Mouse (Mus musculus) heart, embryonic 14.5 days (tissue): Measurements from ENCODE around the gene Hrk. TPM values are rescaled to one million over a fixed set of nuclear protein-coding genes. Genes with fewer than 3 reads are reported as not detected.

Source experiments
- ATAC-seq: fragments of 200-750 bp; cut with Nextera tagmentation; 2 replicates; pipeline ENCODE4 v1.8.0; 2017; ENCODE audit warnings: low read depth, moderate TSS enrichment; ENCODE audit not compliant: insufficient number of reproducible peaks, insufficient read depth, low FRiP score
- H3K27ac ChIP-seq, 2 experiments: fragments of 200-500 bp in 1 of 2; fragments of 300-500 bp in 1 of 2; sonication (generic) in 1 of 2; replicated peaks in 1 of 2; 2 replicates each; pipeline ENCODE4 v1.5.1; 2012 to 2014; ENCODE audit warnings: low read depth in 2 of 2, low read length in 2 of 2, control low read depth in 1 of 2, mild to moderate bottlenecking in 1 of 2, mixed read lengths in 1 of 2; ENCODE audit not compliant: control insufficient read depth in 1 of 2, insufficient read depth in 1 of 2
- H3K27me3 ChIP-seq: fragments of 300-500 bp; sonication (generic); 2 replicates; pipeline ENCODE4 v1.6.1; 2014; ENCODE audit warnings: mild to moderate bottlenecking, low read length, control low read depth; ENCODE audit not compliant: control insufficient read depth, insufficient read depth
- H3K36me3 ChIP-seq: fragments of 300-500 bp; sonication (generic); 2 replicates; pipeline ENCODE4 v1.6.1; 2014; ENCODE audit warnings: mild to moderate bottlenecking, control low read depth, low read length, mixed read lengths; ENCODE audit not compliant: control insufficient read depth, insufficient read depth
- H3K4me1 ChIP-seq, 2 experiments: fragments of 200-500 bp in 1 of 2; fragments of 300-500 bp in 1 of 2; sonication (generic) in 1 of 2; 2 replicates each; pipeline ENCODE4 v1.6.1; 2012 to 2014; ENCODE audit warnings: low read length in 2 of 2, control low read depth in 1 of 2, mixed read lengths in 1 of 2; ENCODE audit not compliant: control insufficient read depth in 2 of 2, insufficient read depth in 2 of 2
- H3K4me2 ChIP-seq: fragments of 300-500 bp; sonication (generic); 2 replicates; pipeline ENCODE4 v1.6.1; 2014; ENCODE audit warnings: mild to moderate bottlenecking, low read length
- H3K4me3 ChIP-seq, 2 experiments: fragments of 200-500 bp in 1 of 2; fragments of 300-500 bp in 1 of 2; sonication (generic) in 1 of 2; 2 replicates each; pipeline ENCODE4 v1.5.1; 2012 to 2014; ENCODE audit warnings: low read length in 2 of 2, mild to moderate bottlenecking in 2 of 2, control low read depth in 1 of 2, low read depth in 1 of 2, moderate library complexity in 1 of 2; ENCODE audit not compliant: control insufficient read depth in 1 of 2, insufficient read depth in 1 of 2
- H3K9ac ChIP-seq: fragments of 300-500 bp; sonication (generic); 2 replicates; pipeline ENCODE4 v1.6.1; 2014; ENCODE audit warnings: mild to moderate bottlenecking, low read length
- H3K9me3 ChIP-seq: fragments of 300-500 bp; sonication (generic); 2 replicates; pipeline ENCODE4 v1.6.1; 2016; ENCODE audit warnings: low read length, control low read depth; ENCODE audit not compliant: control insufficient read depth
- WGBS: fragments of 180-500 bp; shearing (Covaris S2); extraction: QIAGEN DNeasy Blood & Tissue Kit; methylation state at CpG from one replicate; pipeline ENCODE4 v1.1.7; 2014; 5-methylcytosine and 5-hydroxymethylcytosine counted together
- polyA plus RNA-seq: library from polyadenylated mRNA; unstranded; fragments of >200 nt; fragmentation: Nextera tagmentation; extraction: Ambion mirVana; gene quantifications from 2 replicates; pipeline ENCODE4 v1.2.1, GENCODE M21; 2014

The Hrk gene
- polyA plus RNA-seq, 1 experiment from 2014 or later, result 0.09 TPM

DNA sequence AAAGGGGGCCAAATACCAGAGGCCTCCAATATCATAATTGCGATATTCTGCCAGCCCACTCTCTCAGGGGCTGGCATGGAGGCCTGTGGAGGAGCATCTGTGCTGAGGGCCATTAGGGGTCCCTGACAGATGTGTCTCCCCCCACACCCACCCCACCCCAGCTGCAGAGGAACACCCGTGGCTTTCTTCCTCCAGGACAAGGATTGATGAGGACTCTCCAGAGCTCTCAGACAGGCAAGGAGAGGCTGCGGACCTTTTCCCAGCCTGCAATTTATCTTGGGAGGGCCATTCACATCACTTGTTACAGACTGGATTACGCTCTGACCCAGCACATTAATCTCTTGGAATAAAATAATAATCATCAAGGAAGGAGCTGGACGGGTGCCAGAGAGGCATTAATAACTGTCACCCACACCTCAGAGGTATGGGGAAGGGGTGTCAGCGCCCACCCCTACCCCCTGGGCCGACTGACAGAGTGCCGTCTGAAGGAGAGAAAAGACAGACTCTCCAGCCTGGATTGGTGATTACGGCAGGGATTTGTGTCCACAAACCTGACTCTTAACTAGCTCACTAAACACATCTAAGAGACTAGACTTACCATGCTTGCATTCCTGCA, 58.8 kb downstream of the Hrk start:
- Histone ChIP-seq H3K4me2 (no peak overlapping the region), H3K27ac (no peak overlapping the region), H3K36me3 (no peaks in the 10 kb centered on the region), H3K9ac (no peak overlapping the region), H3K9me3 (no peaks in the 10 kb centered on the region), H3K4me3 (no peak overlapping the region), H3K4me1 (no peaks in the 10 kb centered on the region), H3K27me3 (no peaks in the 10 kb centered on the region)
- ATAC-seq, result no peak
- 67% methylated on average over 9 of the region's 9 CpGs for WGBS

DNA sequence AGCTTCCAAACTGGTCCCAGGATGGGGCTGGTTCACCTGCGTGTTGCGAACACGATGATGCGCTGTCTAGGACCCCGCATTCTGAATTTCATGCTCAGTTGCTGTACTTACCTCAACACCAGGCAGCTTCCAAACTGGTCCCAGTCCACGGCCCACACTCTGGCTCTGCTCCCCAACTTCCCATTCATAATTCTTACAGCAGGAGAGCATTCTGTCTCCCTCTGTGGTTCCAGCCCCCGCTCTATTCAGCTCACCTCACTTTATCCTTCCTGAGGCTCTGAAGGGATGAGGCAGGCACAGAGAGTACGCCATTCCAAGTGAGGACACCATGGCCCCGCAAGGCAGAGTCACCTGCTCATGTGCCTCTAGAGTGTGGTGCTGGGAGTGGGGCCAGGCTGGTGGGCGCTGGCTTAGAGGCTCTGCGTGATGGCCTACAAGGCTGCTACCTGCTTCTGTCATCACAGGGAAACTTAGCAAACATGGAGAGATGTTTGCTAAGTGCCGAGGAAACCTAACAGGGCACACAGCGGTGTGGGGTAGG, 65.7 kb downstream of the Hrk start:
- no peaks in the 10 kb centered on the region for H3K36me3 ChIP-seq
- no peak overlapping the region for H3K9ac ChIP-seq
- ATAC-seq, result no peak
- no peaks in the 10 kb centered on the region for H3K4me1 ChIP-seq
- 92% methylated on average over 13 of the region's 13 CpGs for WGBS
- no peaks in the 10 kb centered on the region for H3K27me3 ChIP-seq
- H3K27ac ChIP-seq, result no peak overlapping the region
- no peaks in the 10 kb centered on the region for H3K9me3 ChIP-seq
- no peak overlapping the region for H3K4me3 ChIP-seq
- H3K4me2 ChIP-seq, result no peak overlapping the region

GRCm38 (mm10) chr5:118236891-118237290, 72.4 kb downstream of the Hrk start:
- Histone ChIP-seq H3K4me2 (no peak overlapping the region), H3K36me3 (no peaks in the 10 kb centered on the region), H3K27ac (no peak overlapping the region), H3K4me3 (no peak overlapping the region), H3K27me3 (no peaks in the 10 kb centered on the region), H3K9ac (no peak overlapping the region), H3K4me1 (no peaks in the 10 kb centered on the region; a peak in 1 of 4 replicates), H3K9me3 (no peaks in the 10 kb centered on the region)
- WGBS, result 78% methylated on average over 12 of the region's 12 CpGs
- no peak for ATAC-seq

Other genes starting within 250 kb of the Hrk start
- gene Fbxo21, start 187.9 kb upstream of the Hrk start, polyA plus RNA-seq, result 53.8 and 54.0 TPM in 2 replicates
- gene Tesc, start 136.9 kb upstream of the Hrk start, polyA plus RNA-seq, result 14.5 and 16.3 TPM in 2 replicates
- gene Fbxw8, start 9.2 kb upstream of the Hrk start, polyA plus RNA-seq, result 20.5 and 23.7 TPM in 2 replicates
- 1.1 and 1.2 TPM in 2 replicates for gene Rnft2, start 80.5 kb downstream of the Hrk start, polyA plus RNA-seq
- gene 2410131K14Rik, start 80.6 kb downstream of the Hrk start, polyA plus RNA-seq, result 5.7 and 6.0 TPM in 2 replicates